Mouse (Mus musculus): ENCODE measurements around the gene Maml3.

DNA sequence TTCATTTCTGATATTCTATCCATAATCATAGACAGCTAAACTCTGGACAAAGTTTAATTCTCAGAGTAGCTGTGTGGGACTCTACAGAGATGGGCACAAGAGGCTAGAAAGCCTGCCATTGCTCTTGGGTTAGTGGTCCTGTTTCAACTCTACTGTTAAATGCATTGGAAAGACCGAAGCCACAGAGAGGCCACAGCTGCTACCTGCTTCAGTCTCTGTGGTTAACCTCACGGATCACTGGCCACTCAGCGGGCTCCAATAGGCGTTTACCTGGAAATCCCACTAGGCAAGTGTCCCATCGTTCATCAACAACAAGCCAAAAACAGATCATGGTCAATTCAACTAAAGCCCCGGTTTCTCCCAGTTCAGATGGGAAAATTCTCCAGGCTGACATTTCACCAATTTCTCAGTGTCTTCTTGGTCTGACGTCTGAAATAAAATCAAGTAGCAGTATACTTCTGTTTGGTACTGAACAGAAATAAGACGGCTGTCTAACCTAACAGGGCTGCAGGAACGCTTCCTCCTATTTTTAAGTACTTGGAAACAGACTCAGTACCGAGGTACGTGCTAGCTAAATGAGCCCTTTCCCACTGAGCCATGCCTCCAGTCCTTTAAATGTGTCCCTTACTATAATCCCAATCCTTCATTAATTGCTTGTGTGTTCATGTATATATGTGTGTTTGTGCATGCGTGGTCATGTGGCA is 339.5 kb downstream of the Maml3 start:
- TF ChIP-seq POLR2A (IDR thresholded peaks at IDR 0.05; ENCODE audit: insufficient read length, low read depth) = no peak
- no peak for TF ChIP-seq MYOG (IDR thresholded peaks at IDR 0.05; ENCODE audit: control insufficient read depth in 1 of 3, insufficient read depth in 1 of 3, insufficient read length in 2 of 3, low read depth in 2 of 3)
- no peak for TF ChIP-seq MAX (IDR thresholded peaks at IDR 0.05; ENCODE audit: low read depth)

All from myocyte (in vitro differentiated cells).